Mouse (Mus musculus): Measurements from ENCODE around the gene Ccdc6.

DNA sequence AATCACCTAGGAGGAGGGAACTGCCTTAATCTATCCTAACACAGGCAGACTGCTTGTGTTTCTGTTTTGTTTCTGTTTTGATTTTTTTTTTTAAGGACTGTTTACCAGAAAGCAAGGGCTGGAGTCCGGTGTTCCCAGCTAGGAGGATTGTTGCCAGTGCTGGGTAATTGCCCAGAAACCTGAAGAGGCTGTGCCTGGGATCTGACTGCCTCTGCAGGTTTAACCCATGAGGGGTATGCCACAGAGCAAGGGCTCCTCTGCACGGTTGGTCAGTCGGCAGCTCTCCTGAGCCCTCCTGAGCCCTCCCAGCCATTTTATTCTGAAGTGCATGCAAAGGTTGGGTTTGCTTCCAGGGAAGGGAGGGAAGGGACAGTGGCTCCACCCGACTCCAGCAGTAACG is 66.8 kb downstream of the Ccdc6 start:
- TF ChIP-seq CTCF (IDR thresholded peaks at IDR 0.05; ENCODE audit: extremely low read depth, insufficient read depth, low read length) (no peak), POLR2A (IDR thresholded peaks at IDR 0.05; ENCODE audit: extremely low read depth, insufficient read depth, low read length) (no peak)

Measured in cortical plate, adult 2 months (tissue).